Mouse (Mus musculus) lung, adult 2 months (tissue): ENCODE measurements at regions not wholly inside any gene's neighbourhood (a gene's known extent, or its start where the extent isn't known, plus 50 kb on each side); places are given as distances from the start of the nearest gene placed in this dataset.

Source experiments
- CTCF ChIP-seq: fragments of 200-500 bp; IDR thresholded peaks from 2 replicates; pipeline ENCODE4 v1.5.1; 2011; ENCODE audit warnings: mild to moderate bottlenecking, low read length, control low read depth; ENCODE audit not compliant: insufficient read depth
- POLR2A ChIP-seq: fragments of 200-500 bp; IDR thresholded peaks from 2 replicates; pipeline ENCODE4 v1.6.1; 2011; ENCODE audit warnings: low read depth, mild to moderate bottlenecking, control low read depth, low read length, borderline replicate concordance; ENCODE audit errors: extremely low read depth

- no peak for TF ChIP-seq CTCF
- no peak for TF ChIP-seq POLR2A
Observed at GRCm38 (mm10) chr9:118327904-118328303, 150.1 kb upstream of the Eomes start.
